Mouse (Mus musculus) hindbrain, postnatal 0 days (tissue): Measurements from ENCODE around the gene Gsk3b. TPM values are rescaled to one million over a fixed set of nuclear protein-coding genes. Genes with fewer than 3 reads are reported as not detected.
"Not testable (repeated sequence)": the region's sequence is repeated elsewhere in the genome, so short reads cannot be mapped to it uniquely, and the experiment has no call there.

ENCODE experiments used
- ATAC-seq: fragments of 200-750 bp; cut with Nextera tagmentation; 2 replicates; pipeline ENCODE4 v1.8.0; 2017; ENCODE audit warnings: mild to moderate bottlenecking, moderate TSS enrichment, moderate library complexity
- DNase-seq: peaks from one replicate; pipeline ENCODE4 v3.0.0-alpha.2; 2015; ENCODE audit warnings: low spot score
- H3K27ac ChIP-seq: fragments of 300-500 bp; sonication (generic); 2 replicates; pipeline ENCODE4 v1.5.1; 2014; ENCODE audit warnings: mild to moderate bottlenecking
- H3K27me3 ChIP-seq: fragments of 300-500 bp; sonication (generic); 2 replicates; pipeline ENCODE4 v1.6.1; 2014; ENCODE audit warnings: low read length, mixed read lengths; ENCODE audit not compliant: insufficient read depth
- H3K36me3 ChIP-seq: fragments of 300-500 bp; sonication (generic); 2 replicates; pipeline ENCODE4 v1.6.1; 2014; ENCODE audit warnings: low read length, mixed read lengths; ENCODE audit not compliant: insufficient read depth
- H3K4me1 ChIP-seq: fragments of 300-500 bp; sonication (generic); 2 replicates; pipeline ENCODE4 v1.6.1; 2014; ENCODE audit warnings: antibody characterized with exemption, low read length, mixed read lengths; ENCODE audit not compliant: insufficient read depth
- H3K4me2 ChIP-seq: fragments of 300-500 bp; sonication (generic); 2 replicates; pipeline ENCODE4 v1.6.1; 2014; ENCODE audit warnings: low read depth, mild to moderate bottlenecking, low read length, moderate library complexity, mixed read lengths
- H3K4me3 ChIP-seq: fragments of 300-500 bp; sonication (generic); 2 replicates; pipeline ENCODE4 v1.5.1; 2014; ENCODE audit warnings: low read length
- H3K9ac ChIP-seq: fragments of 300-500 bp; sonication (generic); replicated peaks from 2 replicates; pipeline ENCODE4 v1.6.1; 2014; ENCODE audit warnings: mild to moderate bottlenecking, low read length, moderate library complexity, mixed read lengths
- H3K9me3 ChIP-seq: fragments of 300-500 bp; sonication (generic); 2 replicates; pipeline ENCODE4 v1.6.1; 2016; ENCODE audit warnings: low read length, mixed read lengths
- CTCF ChIP-seq: IDR thresholded peaks from 2 replicates; pipeline ENCODE4 v1.5.1; 2016; ENCODE audit warnings: antibody characterized with exemption, control low read depth, low read depth
- WGBS: fragments of 180-500 bp; shearing (Covaris S2); extraction: QIAGEN DNeasy Blood & Tissue Kit; methylation state at CpG from one replicate; pipeline ENCODE4 v1.1.7; 2014; 5-methylcytosine and 5-hydroxymethylcytosine counted together
- polyA plus RNA-seq: library from polyadenylated mRNA; unstranded; fragments of >200 nt; fragmentation: Nextera tagmentation; extraction: Ambion mirVana; gene quantifications from 2 replicates; pipeline ENCODE4 v1.2.1, GENCODE M21; 2015
- total RNA-seq: library from RNA; depleted of rRNA; stranded (reverse); fragments of >200 nt; gene quantifications from 2 replicates; pipeline ENCODE4 v1.2.3, GENCODE M21; 2014

Gene Gsk3b
- total and polyA plus RNA-seq, 2 experiments from 2014 or later: 112 to 149 TPM

- no peak for DNase-seq
- H3K9me3 ChIP-seq: no peaks in the 10 kb centered on the region
- no peak for ATAC-seq
- TF ChIP-seq CTCF: no peak
- no peak overlapping the region for H3K27ac ChIP-seq
- no peaks in the 10 kb centered on the region for H3K4me1 ChIP-seq
- H3K9ac ChIP-seq: no peak overlapping the region
- no peaks in the 10 kb centered on the region for H3K27me3 ChIP-seq
- no peak overlapping the region for H3K4me2 ChIP-seq
- H3K36me3 ChIP-seq: no peaks in the 10 kb centered on the region
- no peak overlapping the region for H3K4me3 ChIP-seq
- 87% methylated on average over 4 of the region's 4 CpGs for WGBS
Measured at GRCm38 (mm10) chr16:38059631-38060030, 29.2 kb upstream of the Gsk3b start.

DNA sequence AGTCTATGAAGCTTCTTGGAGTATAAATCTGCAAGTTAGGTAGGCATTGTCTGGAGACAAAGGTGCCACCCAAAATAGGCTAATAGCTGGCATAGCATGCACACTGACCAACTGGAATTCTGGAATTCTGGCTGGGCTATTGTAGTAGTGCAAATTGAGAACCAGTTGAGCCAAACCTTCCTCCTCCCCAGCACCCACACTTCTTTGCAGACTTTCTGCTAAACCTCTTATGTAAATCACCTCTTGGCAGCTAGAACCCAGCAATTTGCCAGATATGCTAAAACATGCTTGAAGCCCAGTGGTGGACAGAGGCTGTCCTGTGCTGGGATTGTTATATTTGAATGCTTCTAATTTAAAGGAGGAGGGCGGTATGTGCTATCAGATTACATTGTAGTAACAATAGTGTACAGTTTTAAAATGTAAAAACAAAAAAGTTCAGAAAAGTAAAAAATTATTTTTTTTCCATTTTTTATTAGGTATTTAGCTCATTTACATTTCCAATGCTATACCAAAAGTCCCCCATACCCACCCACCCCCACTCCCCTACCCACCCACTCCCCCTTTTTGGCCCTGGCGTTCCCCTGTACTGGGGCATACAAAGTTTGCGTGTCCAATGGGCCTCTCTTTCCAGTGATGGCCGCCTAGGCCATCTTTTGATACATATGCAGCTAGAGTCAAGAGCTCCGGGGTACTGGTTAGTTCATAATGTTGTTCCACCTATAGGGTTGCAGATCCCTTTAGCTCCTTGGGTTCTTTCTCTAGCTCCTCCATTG is 14.8 kb upstream of the Gsk3b start:
- H3K27me3 ChIP-seq, H3K27ac ChIP-seq, H3K9ac ChIP-seq, H3K4me1 ChIP-seq, ATAC-seq, H3K36me3 ChIP-seq, H3K4me2 ChIP-seq, H3K9me3 ChIP-seq, H3K4me3 ChIP-seq: not testable (repeated sequence)
- 47% methylated on average over 1 of the region's 5 CpGs for WGBS
- DNase-seq: peak; percentile 71

DNA sequence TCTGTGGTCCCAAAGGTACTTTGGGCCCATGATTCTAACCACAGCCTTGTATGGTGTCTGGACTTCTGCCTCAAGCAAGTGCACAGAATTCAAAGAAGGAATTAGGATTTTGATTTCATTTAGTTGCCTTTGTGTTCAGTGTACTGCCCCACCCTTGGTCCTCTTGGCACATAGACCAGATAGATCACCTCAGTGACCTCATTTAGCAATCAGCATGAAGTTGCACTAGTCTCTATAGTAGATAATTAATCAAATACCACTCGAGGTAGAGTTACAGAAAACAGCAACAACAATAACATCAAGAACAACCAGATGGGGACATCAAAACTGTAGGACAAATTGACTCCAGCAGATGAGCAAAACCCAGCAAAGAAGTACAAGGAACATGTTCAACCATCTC is 8.6 kb upstream of the Gsk3b start:
- WGBS: 66% methylated on average over 1 of the region's 1 CpGs
- Histone ChIP-seq H3K9ac (no peak overlapping the region), H3K36me3 (no peaks in the 10 kb centered on the region), H3K9me3 (no peaks in the 10 kb centered on the region), H3K27me3 (no peaks in the 10 kb centered on the region), H3K4me3 (no peak overlapping the region), H3K4me2 (no peak overlapping the region), H3K4me1 (no peaks in the 10 kb centered on the region), H3K27ac (no peak overlapping the region)
- no peak for TF ChIP-seq CTCF
- ATAC-seq: no peak
- DNase-seq: no peak

DNA sequence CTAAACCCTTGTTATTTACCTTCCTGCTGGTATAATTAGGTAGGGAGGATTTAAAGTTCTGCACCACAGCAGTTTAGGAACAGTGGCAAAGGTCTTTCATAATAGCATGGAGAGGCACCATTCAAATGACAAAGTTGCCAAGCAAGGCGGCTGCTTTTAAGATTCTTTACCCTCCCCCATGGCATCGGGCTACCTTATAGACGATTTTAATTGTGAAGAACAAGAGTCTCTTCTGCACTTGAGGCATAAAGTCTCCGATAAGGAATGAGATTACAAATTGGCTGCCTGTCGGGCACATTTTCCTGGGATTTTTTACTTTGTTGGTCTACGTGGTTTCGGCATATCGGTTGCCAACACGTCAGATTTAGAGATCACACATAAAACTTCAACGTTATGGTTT is 1.6 kb upstream of the Gsk3b start:
- peak; percentile 54 for DNase-seq
- peak overlapping the region; percentile 88 for H3K9ac ChIP-seq
- TF ChIP-seq CTCF: no peak

DNA sequence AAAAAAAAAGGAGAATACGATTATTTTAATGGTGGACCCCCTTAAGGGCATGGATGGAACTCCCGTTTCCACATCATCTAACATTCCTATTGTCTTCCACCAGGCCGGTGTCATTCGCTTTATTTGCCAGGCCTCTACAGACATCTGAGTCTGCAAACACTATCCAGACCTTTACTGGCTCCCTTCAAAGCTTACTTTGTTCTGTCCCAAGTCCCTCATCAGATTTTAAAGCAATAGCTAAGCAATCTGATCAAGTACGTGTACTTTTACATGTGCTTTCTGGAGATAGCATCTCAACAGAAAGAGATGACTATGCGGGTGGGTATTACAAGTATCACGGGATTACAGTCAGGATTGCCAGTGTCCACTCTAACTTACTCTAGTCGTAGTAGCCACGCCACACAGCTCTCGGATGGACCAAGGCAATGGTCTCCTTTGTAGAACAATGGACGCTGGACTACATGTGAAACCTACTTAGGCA is 1.1 kb upstream of the Gsk3b start:
- Histone ChIP-seq H3K27ac (peak overlapping the region; percentile 100), H3K4me3 (peak overlapping the region; percentile 95), H3K27me3 (no peaks in the 10 kb centered on the region), H3K4me1 (no peaks in the 10 kb centered on the region), H3K4me2 (peak overlapping the region; percentile 69), H3K9me3 (no peaks in the 10 kb centered on the region), H3K9ac (peak overlapping the region; percentile 88), H3K36me3 (no peaks in the 10 kb centered on the region)
- ATAC-seq: no peak
- TF ChIP-seq CTCF: peak; percentile 31
- WGBS: 1% methylated on average over 11 of the region's 11 CpGs
- DNase-seq: no peak

More for the DNA sequence above, 1.6 kb upstream of the Gsk3b start:
- H3K4me3 ChIP-seq: peak overlapping the region; percentile 95
- H3K4me2 ChIP-seq: peak overlapping the region; percentile 69
- H3K36me3 ChIP-seq: no peaks in the 10 kb centered on the region
- H3K27ac ChIP-seq: peak overlapping the region; percentile 100
- ATAC-seq: no peak
- no peaks in the 10 kb centered on the region for H3K4me1 ChIP-seq
- 12% methylated on average over 10 of the region's 10 CpGs for WGBS
- no peaks in the 10 kb centered on the region for H3K27me3 ChIP-seq
- H3K9me3 ChIP-seq: no peaks in the 10 kb centered on the region

DNA sequence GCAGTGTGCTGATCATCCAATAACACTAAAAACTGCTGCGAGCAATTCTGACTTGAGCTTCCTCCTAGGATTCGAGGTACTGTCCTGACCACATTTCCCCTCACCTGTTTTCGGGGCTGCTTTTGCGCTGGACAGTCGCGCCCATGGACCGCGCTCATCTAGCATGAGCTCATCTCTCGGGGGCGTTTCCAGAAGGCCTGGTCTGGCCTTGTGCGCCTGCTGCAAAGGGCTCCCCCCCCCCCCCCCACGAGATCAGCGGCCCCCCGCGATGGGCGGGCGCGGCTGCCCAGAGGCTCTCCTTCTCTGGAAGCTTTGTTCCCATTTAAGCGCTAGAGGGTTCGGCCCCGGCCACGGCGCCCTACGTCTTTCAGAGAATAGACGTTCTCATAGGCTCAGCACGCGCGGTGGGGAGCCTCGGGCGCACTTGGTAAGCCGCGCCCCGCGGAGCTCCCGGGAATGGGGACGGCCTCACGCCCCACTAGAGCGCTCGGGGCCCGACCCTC is 624 bp upstream of the Gsk3b start:
- DNase-seq (no peak), ATAC-seq (peak; percentile 8)
- Histone ChIP-seq H3K27ac (peak overlapping the region; percentile 100), H3K4me3 (peak overlapping the region; percentile 95), H3K4me2 (peak overlapping the region; percentile 69), H3K9ac (peak overlapping the region; percentile 88), H3K36me3 (no peaks in the 10 kb centered on the region), H3K9me3 (no peaks in the 10 kb centered on the region), H3K4me1 (no peaks in the 10 kb centered on the region), H3K27me3 (no peaks in the 10 kb centered on the region)
- no peak for TF ChIP-seq CTCF
- under 1% methylated on average over 39 of the region's 40 CpGs for WGBS
